Mouse (Mus musculus): ENCODE measurements around the gene Mroh2a. TPM values are rescaled to one million over a fixed set of nuclear protein-coding genes. Genes with fewer than 3 reads are reported as not detected.

Mroh2a gene
- polyA plus RNA-seq, 1 experiment = 0.14 TPM

DNA sequence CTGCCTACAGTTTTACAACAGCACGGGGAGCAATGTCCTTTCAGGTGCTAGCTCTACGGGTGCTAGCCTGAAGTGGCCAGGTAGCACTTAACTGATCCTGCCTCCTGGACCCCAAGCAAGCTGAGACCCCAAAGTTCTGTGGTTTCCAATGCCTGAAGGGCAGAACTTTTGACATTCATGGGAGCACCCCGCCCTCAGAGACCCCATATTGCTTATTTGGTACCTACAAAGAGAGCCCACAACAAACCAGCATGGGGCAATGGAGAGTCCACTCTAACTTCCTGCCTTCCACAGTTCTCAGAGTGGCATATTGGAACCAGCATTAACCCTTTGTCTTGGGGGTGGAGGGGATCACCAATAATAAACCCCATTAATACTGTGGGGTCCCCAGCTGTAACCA, 46.5 kb downstream of the Mroh2a start:
- no peak for DNase-seq (ENCODE audit: low read depth, low spot score)
- WGBS = 94% methylated on average over 3 of the region's 3 CpGs

DNA sequence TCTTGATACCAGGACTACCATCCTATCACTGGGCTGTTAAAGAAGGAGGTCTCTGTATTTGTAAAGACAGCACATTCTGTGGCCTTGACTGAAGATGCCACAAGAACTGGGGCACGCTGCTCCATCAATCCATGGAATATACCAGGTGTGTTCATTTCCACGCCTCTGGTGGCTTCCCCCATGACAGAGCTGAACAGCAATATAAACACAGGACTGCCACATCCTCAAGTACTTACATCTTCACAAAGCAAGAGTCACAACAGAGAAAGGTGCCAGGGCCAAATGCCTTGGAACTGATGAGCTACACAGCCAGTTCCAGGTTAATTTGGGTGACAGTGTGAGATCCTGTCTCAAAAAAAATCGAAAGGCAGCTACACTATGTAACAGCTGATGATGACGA, 47.0 kb downstream of the Mroh2a start:
- DNase-seq (ENCODE audit: low read depth, low spot score) = no peak
- whole genome bisulfite sequencing = 82% methylated on average over 4 of the region's 4 CpGs

DNA sequence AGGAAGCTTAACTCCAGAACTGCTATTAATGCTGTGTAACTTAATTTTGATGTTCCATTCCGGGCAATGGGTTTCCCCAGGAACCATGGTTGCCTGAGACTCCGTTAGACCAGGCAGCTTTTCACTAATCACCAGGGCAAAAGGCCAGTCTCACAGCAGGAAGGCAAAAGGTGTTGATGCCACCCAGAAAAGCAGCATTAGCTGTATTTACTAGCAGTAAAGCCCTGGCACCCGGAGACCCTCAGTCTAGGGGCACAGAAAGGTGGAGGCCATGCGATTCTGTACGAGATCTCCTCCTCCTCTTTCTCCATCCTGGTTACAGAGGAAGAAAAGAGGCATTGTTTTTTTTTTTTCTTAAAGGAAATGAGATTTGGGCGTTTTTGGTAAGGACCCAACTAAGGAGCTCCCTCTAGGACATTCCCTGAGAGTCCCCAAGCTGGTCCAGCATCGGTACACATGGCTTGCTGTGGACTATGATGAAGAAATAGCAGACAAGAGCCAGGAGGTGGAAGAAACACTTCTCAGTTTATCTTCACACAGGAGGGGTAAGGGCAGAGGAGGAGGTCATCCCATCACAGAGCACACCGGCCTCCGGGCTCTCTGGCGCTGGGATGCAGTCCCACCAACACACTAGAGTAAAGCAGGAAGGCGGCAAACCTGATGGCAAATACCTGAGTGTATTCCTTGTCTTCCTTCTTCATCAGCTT, 47.7 kb downstream of the Mroh2a start:
- 73% methylated on average over 11 of the region's 11 CpGs for WGBS
- DNase-seq (ENCODE audit: low read depth, low spot score) = no peak

DNA sequence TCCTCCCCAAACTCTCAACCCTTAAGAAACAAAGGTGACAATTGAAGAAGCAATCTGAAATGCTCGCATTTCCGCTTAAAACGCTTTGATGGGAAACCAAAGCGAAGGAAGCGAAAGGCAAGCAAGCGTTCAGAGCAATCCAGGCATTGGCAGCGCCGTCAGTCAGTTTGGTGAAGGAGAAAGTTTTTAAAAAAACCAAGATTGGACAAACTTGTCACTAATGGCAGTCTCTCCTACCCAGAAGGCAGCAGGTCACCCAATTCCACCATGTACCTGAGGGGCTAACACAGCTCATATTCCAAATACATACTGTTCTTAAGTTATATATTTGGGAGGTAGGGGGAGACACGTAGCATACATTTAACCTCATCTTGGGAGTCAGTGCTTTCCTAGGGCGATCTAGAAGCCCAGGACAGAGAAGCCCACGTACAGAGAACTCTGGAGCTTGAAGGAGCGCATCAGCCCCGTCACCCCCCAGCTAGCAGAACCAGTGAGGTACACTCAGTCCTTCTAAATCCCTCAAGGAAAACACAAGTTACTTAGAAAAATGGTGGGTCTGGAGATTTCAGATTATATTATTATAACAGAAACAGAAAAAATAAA, 48.4 kb downstream of the Mroh2a start:
- 68% methylated on average over 13 of the region's 13 CpGs for WGBS
- DNase-seq (ENCODE audit: low read depth, low spot score) = no peak

DNA sequence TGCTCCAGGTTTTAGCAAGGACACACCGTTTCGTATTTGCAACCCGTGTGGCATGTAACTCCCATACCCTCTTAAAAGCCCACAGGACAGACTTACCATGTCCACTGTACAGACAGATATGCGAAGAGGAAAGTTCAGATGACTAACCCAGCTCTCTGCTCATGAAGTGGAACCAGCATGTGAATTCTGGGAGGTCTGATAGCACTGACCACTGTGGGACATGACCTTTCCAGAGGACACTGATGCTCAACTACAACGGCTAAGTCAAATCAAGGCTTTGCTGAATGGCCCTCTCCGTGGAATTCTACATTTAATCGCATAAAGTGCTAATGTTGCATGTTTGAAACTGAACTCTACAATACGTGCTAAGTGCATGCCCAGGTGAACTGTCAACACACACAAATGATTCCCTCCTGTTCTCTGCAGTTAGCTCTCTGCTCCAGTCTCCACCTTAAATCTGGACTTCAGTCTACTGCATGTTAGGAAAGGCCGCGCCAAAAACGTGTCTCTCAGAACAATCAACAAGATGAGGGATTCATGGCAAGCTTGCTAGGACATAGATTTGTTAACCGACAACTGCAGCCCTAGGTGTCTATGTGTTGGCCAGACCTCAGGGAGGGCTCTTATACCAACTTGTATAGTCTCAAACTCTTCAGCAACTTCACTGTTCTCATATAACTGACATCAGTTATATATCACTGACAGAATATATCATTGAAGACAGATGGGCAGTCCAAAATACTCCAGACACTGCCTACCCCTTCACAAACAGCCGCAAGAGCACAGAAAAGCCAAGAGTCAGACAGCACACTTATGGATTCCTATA, 49.1 kb downstream of the Mroh2a start:
- DNase-seq (ENCODE audit: low read depth, low spot score) = no peak
- 51% methylated on average over 13 of the region's 13 CpGs for WGBS

DNA sequence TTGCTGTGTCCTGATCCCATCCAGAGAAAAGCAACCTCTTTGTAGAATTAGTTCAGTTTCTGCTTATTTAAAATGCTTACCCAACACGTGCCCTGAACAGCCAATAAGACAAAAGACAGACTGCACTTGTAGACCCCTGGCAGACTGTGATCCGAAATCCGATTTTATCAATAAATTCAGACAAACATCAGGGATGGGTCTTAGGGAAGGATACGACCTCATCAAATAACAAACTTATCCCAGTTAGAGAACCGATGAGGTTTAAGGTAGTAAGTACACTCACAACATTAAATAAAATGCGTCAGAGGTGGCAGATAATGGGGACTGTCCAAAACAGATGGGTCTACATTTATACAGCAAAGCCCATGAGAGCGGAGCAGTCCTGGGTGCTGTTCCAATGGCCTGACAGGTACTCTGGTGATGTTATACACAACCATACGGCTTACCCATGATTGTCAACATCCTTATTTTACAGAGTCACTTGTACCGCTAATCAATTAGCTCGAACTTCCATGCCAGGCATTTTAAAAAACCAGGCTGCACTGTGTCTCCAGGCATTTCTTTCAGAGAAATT, 49.8 kb downstream of the Mroh2a start:
- 8% methylated on average over 10 of the region's 10 CpGs for WGBS
- no peak for DNase-seq (ENCODE audit: low read depth, low spot score)

DNA sequence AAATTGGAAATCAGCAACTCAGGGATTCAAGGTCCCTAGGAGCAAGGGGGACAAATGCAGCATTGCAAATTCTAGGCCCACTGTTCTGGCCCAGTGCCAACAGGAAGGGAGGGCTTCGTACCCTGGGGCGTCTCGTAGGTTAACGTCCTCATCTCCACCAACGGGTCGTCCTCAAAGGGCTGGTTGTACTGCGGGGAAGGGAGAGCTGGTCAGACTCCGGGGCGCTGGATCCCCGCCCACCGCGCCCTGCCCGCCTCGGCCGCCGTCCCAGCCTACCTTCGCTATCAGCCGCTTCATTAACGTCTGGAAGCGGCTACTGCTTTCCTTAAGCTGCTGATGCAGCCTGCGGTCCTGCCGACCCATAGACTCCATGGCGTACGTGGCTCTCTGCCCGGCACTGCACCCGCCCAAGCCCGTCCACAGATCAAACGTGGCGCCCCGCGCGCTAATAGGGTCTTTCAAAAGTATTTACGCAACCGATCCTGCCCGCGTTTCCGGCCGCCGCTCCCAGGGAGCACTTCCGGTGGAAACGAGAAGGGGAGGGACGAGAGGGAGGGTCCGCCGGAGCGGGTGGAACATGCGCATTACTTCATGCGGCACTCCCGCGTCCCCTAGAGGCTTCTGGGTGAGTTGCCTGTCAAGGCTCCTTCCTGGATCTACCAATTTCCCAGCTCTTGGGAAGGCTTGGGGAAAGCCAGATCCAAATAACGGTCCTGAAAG, 50.5 kb downstream of the Mroh2a start, which contains the start of the genes Hjurp and Trpm8:
Gene Hjurp (minus strand): TSS at position 536 of the 720 bp plus-strand sequence.
Gene Trpm8 (plus strand): TSS at position 564 of the 720 bp plus-strand sequence.
- peak; percentile 100 for DNase-seq (ENCODE audit: low read depth, low spot score)
- WGBS = under 1% methylated on average over 50 of the region's 50 CpGs

DNA sequence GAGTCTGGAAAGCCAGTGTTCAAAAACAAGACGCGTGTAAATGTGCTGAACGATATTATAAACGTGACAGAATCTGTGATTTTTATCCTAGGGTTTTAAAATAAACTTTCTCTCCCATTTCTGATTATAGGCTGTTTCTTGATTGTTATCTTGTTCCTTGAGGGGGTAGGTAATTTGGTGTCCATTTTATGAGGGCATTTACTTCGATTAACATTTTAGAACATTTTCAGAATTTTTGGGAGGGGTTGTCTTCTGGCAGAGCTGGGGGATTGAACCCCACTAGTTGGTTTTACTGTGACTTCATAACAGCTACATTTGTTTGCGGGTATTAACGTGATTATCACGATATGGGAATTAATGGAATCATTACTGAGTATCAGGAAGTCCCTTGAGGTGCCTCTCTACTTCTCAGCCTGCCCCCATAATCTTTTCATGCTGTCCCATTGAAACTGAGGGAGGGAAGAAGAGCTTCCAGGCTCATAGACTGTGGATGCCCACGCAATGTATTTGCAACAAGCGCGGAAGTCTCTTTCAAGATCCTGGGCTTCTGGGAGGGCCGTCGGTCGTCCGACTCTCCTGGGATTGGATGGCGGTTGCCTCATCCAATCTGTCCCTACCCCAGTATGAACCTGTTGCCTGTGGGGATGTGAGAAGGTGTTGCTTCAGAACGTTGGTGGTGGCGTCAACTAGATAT, 51.2 kb downstream of the Mroh2a start:
- DNase-seq (ENCODE audit: low read depth, low spot score) = no peak
- 63% methylated on average over 18 of the region's 18 CpGs for WGBS

DNA sequence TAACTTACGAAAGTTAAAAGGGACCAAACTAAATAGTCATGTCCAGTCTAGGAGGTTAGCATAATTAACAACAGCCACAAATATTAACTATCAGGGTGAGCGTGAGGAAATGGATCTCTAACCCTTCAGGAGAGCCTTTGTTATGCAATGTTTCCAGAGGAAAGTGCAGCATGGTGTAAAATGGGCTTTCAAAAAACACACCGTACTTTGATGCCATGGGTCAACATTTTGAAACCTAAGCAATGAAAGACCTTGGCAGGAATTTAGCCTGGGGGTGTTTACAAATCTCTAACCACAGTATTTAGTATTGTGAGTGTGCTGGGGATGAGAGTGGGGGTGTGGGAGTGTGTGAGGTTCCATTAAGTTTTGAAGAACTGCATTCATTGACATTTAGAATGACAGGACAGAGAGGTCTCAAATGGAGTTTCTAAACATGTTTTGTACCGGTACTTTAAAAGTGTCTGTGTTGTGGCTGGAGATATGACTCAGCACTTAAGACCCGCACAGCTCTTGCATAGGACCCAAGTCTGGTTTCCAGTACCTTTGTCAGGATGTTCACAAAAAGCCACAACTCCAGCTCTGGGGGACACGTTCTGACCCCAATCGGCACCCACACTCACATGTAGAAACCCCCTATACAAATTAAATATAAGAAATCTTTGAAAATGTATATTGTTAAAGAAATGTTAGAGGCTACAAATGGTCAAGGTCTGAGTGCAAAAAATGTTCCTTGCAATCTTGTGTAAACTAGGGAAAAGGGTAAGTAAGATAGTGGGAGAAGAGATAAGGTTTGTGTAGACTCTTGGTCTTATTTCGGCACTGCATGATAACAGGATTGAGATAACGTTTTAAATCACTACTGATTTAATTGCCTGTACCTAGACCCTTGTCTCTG, 52.6 kb downstream of the Mroh2a start:
- WGBS = 29% methylated on average over 9 of the region's 9 CpGs
- DNase-seq (ENCODE audit: low read depth, low spot score) = no peak

DNA sequence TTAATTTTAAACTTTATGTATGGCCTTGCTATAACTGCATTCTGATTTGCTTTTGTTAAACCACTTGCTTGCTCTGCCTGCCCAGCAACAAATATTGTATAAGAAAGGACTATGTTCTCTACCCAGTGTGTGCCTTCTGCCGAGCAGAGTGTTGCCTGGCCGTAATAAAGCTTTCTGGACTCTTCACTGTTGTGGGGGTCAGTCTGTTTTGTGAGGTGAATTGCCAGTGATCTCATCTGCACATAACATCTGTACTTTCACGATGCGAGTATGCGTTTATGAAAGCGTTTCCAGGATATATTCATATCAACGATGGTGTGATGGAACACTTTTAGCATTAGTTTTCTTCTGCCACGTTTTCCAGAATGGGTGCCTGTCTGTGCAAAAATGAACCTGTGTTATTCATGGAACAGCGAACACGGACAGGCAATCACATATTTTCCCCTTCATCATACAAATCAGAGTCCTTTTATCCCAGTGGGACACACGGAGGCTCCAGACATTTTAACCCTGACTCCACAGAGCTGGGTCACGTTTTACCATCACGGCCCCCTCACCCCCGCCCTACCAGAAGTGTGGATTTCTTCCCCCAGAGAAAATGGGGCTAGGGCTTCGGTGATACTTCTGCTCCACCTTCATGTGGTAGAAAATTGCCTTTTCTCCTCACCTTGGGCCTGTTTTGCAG, 53.4 kb downstream of the Mroh2a start:
- WGBS = 41% methylated on average over 15 of the region's 15 CpGs

DNA sequence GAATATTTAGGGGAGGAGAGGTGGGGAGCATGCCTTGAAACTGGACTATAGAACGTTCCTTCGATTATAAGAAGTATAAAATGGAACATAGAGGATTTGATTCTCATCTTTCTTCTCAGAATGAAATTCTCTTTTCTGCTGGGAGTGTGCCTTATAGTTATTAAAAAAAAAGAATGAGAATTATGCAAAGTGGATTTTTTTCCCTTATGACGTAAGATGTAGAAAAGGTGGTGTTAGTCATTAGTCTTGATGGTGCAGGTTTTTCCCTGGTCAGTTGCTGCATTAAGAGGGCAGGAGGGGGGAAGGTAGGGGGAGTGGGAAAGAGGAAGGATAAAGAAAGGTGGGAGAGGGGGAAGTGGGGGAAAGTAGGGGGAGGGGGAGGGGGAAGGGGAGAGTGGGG, 55.5 kb downstream of the Mroh2a start:
- DNase-seq (ENCODE audit: low read depth, low spot score) = no peak
- WGBS = 61% methylated on average over 3 of the region's 3 CpGs

More for the DNA sequence above, 53.4 kb downstream of the Mroh2a start:
- DNase-seq (ENCODE audit: low read depth, low spot score) = no peak

DNA sequence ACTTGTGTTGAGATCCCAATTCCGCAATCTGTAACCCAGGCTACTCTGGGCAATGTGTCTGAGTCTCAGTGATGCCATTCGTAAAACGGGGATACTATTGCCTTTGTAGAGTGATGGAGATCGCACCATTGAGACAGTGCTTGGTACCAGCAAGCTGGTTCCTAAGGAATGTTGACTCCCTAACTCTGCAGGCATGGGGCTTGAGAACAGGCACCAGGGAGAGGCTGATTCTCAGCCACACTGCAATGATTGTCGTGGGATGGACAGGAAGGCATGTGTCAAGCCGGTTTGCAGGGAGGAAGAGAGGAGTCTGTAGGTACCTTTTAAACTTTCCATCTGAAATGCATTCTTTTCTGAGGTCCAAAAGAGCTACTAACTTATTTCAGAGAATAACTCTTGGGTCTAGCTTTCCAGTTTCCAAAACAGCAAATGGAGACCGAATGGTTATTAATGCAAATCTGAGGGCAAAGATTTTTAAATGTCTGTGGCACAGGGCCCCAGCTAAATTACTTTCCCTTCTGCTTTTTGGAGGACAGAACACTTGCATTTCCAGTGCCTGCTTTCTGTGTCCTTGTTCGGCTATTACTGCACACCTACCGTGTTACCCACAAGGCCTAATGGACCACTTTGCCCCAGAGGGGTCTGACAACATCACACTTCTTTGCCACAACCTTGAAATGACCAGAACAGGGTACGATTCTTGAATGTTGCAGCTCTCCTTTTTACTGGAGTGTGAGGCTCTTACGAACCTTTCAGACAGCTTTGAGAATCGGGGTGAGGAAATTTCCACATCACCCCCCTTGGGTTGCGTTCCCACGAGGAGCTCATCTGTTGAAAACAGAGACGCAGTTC, 56.8 kb downstream of the Mroh2a start:
- DNase-seq (ENCODE audit: low read depth, low spot score) = no peak
- 78% methylated on average over 15 of the region's 15 CpGs for WGBS

DNA sequence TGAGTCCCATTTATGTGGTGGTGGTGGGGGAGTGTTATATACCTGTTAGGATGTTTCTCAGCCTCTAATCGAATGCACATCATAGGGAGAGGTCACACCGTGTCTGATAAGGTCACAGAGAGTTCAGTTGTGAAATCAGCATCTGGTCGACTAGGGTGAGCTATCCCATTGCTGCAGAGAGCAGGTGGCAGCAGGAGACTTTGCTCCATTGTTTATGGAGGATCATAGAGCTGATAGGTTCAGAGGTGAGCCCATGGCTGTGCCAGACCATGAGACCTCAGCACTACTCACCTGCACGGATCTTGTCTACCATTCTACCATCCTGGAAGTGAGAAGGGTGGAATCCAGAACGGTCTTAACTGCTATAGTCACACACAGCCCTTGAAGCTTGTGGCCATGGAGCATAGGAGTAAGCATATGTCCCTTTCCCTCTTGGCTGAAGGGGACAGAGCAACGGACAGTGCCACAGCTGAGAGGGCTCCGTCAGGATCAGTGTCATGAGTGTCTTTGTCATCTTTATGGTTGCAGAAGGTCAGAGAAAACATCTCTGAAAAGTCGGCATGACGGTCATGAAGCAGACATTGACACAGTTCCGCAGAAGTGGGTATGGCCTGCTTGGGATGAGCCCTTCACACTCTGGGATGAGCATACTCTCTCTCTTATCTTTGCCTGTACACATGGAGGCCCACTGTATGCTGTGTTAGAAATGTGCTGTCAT, 57.6 kb downstream of the Mroh2a start:
- 59% methylated on average over 10 of the region's 10 CpGs for WGBS
- no peak for DNase-seq (ENCODE audit: low read depth, low spot score)

DNA sequence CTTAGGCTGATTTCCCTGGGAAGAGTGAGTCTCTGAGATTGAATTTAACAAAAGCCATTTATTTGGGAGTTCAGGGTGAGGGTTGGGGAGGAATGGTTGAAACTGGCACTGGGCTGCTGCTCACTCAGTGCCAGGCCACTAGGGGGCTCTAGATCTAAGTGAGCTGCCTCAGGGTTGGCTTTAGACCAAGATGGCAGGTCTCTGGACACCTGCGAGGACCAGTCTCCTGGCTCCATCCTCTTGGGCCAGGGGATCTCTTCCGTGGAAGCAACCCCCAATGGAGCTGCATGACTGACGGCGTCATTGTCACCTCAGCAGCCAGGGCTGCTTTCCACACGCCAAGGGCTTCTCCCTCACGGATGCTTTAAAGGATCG, 58.1 kb downstream of the Mroh2a start:
- WGBS = 61% methylated on average over 7 of the region's 7 CpGs

DNA sequence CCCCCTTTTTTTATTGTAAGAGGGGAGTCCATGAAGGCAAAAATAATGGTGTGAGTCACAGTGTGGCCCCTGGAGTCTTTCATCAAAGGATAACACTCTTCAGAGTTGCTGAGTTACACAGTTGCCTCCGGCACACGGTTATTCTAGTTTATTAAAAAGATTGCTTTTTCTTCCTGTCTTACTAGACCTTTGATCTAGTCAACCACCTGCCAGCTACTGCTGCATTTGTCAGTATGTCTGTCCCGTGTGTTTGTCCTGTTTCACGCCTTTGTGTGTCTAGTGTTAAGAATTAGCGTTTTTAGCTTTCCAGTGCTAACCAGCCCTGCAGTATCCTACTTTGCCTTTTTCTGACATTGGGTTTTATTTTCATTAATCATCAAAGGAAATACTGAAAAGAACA, 58.9 kb downstream of the Mroh2a start:
- DNase-seq (ENCODE audit: low read depth, low spot score) = no peak
- WGBS = 39% methylated on average over 5 of the region's 5 CpGs

More for the DNA sequence above, 58.1 kb downstream of the Mroh2a start:
- DNase-seq (ENCODE audit: low read depth, low spot score) = no peak

Measured in large intestine, adult 2 months (tissue).